Mouse (Mus musculus): ENCODE measurements around the gene 1700029H14Rik.
A peak's percentile ranks its signal among the peaks of the same experiment; 100 is the strongest.

DNA sequence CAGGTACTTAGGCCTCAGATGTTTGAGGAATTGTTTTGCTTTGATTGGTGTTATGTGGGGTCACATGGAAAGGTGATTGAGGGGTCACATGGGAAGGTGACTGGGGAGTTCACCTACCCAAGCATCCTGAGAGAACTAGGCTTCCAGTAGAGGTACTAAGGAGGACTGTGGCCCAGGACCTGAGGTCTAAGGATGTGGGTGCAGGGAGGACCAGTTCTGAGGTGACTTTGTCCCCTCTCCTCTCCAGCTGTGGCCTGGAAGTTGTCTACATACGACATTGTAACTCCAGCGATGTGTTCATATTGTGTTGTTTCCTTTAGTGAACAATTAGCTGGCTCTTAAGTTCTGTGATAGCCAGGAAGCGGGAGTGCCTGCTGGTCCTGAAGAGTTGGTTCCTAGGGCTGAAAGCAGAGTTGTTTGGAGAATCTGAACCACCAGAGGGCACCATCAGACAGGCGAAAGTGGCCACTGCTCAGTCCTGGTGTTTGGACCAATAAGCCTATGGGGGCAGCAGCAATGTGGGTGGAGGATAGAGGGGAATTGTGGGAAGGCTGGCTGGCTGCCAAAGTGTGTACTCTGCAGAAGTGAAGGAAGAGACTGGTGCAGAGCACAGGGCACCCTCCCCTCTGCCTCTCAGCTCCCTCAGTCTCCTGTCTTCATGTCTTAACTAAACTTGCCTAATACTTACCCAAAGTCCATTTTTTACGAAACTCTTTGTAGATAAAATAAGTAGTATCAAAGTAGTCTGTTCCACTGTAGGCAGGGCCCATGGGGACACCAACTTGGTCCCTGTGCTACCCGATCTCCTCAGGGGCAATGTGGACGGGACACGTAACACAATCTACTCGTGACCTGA lies 11.3 kb downstream of the 1700029H14Rik start:
- TF ChIP-seq CTCF (IDR thresholded peaks at IDR 0.05; ENCODE audit: low read depth) (peak; percentile 90), EP300 (IDR thresholded peaks at IDR 0.05; ENCODE audit: low read depth) (no peak)

Data from liver, postnatal 0 days (tissue).